Mouse (Mus musculus) adrenal gland, postnatal 14 days (tissue): ENCODE results near the gene Apol8. TPM values are rescaled to one million over a fixed set of nuclear protein-coding genes. Genes with fewer than 3 reads are reported as not detected.
A peak's percentile ranks its signal among the peaks of the same experiment; 100 is the strongest.
"Not testable (repeated sequence)": the region's sequence is repeated elsewhere in the genome, so short reads cannot be mapped to it uniquely, and the experiment has no call there.

ENCODE experiments used
- DNase-seq: peaks from one replicate; pipeline ENCODE4 v3.0.0; 2021; ENCODE audit warnings: mixed read lengths
- total RNA-seq: library from RNA; stranded (reverse); gene quantifications from 2 replicates; pipeline ENCODE4 v1.2.3, GENCODE M21; 2021

Apol8 gene
- total RNA-seq, 1 experiment from 2014 or later, result 1.7 TPM

DNA sequence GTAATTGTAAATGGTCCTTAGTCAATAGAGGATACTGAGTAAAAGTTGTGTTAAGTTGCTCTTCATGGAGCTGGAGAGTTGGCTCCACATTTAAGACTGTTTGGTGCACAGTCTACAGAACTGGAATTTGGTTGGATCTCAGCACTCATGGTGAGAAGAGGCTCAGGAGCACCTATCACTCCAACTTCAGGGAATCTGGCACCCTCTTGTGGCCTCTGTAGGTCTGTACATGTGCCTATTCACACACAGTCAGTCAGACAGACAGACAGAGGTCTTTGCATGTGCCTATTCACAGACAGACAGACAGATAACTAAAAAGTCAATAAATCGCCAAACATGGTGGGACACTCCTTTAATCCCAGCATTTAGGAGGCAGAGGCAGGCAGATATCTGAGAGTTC is 6.3 kb downstream of the Apol8 start:
- peak; percentile 57 for DNase-seq

DNA sequence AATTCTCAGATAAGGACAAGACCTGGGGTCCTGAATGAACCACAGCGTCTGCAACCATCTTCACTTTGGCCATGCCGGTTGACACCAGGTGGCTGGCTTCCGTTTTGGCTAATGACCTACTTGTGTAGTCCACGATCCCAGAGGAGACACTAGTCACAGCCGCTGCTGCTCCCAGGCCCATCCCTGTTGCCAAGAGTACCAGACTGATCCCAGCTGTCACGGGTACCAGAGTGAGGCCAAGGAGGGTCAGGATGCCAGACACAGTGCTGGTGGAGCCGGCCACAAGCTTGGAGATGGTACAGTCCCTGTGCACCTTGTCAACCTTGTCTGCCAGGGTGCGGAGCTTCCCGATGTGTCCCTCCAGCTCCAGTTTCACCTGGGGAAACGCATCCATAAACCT is 7.1 kb downstream of the Apol8 start:
- no peak for DNase-seq

DNA sequence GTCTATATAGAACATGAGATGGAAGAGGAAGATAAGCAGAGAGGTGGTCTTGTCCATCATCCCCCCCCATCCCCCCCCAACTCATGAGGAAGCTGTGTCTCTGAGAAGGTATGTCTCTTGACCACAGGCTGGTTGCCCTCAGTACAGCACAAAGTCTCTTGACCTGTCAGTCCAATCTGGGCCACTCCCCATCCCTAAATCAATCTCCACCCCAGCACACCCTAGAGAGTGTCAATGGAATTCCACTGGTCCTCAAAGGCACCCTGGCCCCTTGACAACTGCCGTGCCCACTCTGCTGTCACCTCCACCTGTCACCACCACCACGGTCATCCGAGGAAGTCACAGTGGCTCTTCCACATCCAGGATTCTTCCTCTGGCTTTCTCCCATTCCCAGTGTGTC is 8.4 kb downstream of the Apol8 start:
- no peak for DNase-seq

DNA sequence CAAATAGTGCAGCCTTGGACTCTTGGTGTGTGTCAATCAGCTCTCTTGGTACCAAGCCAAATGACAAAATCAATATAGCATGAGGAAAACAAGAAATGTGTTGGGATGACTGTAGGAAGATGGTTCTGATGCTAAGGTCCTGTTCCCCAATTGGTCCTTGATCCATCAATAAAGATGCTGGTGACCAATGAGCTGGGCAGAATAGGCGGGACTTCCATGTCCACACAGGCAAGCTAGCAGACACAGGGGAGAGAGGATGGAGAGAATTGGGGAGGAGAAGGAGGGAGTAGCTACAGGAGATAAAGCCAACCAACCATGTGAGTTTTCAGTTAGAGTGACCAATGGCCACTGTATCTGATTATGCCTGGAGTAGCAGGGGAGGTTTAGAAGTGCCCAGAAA is 10.5 kb downstream of the Apol8 start:
- no peak for DNase-seq

DNA sequence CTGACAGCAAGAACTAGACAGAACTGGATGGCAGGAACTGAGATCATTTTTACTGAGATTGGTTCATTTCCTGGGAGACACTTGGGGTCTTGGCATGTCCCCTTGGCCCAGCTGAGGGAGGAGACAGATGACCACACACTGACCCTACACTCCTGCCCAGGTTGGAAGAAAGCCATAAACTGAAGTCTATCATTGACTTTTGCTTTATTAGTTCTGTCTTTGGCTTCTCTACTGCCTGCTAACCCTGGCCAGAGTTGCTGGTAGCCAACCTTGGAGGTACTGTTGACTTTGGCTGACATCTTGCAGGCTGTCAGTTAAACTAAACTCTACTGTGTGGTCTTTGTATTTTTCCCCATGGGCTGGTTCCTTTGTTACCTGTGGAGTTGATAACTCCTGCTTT is 11.7 kb downstream of the Apol8 start:
- DNase-seq, result no peak

DNA sequence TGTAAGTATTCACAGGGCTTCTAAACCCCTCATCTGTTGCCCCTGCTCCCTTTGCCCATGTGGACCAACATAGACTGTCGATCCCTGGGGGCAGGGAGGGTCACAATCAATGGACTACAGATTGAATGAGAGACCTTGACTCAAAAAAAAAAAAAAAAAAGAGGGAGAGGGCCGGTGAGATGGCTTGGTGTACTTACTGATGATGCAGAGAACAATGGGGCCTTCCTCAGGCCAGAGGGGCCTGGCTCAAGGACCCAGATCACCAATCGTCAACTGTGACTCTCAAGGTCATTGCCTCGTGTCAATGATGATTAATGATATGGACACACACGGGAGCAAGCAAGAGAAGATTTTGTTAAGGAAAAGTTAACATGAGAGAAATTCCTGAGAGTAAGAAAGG is 12.2 kb downstream of the Apol8 start:
- DNase-seq, result no peak

DNA sequence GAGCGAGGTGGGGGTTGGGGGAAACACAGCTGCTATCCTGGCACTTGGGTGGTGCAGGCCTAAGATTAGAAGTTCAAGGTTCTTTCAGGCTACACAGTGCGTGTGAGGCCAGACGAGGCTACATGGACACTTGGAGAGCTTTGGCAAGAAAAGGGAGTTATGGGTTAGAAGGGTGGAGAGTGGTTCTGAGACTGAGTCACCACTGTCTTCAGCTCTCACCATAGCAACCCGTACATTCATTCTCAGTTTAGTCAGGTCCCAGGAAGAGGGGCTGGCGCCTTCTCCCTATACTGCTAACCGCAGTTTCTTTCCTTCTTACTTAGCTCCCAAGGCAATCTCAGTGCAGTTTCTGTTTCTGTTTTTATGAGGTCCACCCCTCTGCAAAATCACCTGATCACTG is 15.2 kb downstream of the Apol8 start:
- DNase-seq, result not testable (repeated sequence)

DNA sequence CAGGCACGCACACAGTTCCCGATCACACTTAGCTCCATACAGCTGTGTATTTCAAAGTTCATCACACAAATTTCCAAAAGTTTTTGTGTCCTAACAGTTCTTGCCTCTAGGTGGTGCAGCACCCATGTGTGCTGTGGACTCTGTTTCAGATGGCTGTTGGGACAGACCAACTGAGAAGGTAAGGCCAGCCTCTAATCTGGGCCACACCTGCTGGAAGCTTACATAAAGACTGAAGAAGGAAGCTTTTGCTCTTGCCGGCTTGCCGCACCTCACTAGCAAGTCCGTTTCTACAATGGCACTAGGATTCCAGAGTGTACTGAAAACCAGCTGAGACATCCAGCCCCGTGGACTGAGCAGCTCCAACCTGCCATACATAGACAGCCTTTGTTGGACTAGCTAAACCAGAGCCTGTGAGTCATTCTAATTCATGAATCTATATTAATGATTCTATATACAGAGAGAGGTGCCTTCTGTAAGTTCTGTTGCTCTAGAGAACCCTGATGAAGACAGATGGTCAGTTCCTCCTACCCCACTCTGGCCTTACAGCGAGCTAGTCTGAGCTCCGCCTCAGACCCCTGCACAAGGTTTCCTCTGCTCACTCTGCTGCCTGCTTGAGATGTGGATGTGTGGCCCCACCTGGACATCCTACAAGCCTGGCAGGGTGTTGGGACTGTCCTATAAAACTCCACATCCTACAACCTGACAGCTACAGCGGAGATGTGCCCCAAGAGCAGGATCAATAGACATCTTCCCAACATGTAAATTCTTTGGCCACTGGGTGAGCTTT is 16.1 kb downstream of the Apol8 start:
- no peak for DNase-seq

DNA sequence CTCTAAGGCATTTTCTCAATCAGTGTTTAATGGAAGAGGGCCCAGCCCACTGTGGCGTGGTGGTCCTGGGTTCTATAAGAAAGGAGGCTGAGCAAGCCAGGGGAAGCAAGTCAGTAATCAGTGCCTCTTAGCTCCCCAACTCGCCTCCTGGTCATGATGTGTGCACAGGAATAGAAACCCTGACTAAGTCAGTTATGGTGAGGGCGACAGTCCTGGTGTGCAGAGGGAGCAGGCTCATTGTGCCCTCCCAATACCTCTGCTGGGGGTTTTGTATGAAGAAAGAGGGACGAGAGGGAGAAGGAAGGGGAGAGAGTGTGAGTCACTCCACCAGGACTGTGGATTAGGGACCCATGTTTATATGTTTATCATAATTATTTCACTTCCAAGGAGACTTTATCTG is 22.9 kb downstream of the Apol8 start:
- DNase-seq, result not testable (repeated sequence)

DNA sequence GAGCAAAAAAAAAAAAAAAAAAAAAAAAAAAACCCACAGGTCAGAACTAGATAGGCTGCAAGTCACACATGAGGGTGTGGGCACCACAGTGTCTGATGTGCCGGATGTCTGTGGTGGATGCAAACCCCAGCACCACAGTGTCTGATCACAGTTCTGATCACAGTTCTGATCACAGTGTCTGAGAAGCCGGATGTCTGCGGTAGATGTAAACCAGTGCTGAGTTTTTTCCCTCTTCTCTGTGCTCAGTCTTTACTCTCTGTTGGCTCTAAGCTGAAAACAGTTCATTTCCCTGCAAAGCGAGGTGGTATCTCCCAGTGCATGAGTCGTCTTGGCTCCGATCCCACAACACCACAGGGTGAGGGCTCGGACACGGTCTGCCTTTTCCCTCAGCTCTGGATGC is 23.4 kb downstream of the Apol8 start:
- peak; percentile 57 for DNase-seq

DNA sequence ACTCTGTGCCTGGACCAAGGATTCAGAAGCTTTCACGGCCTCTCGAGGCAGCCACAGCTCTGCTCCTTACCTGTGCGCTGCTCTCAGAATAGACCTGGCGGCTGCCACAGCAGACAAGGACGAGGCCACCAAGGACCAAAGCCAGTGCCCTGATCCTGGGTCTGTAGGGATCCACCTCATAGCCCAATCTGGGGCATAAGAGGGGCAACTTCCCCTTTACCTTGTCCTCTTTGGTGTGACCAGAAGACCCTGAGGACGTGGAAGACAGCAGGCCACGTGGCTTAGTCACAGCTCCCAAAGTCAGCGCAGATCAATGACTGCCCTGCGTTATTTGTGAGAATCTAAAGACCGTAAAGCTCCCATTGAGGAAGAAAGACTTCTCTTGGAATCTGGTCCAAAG is 24.0 kb downstream of the Apol8 start:
- DNase-seq, result not testable (repeated sequence)

DNA sequence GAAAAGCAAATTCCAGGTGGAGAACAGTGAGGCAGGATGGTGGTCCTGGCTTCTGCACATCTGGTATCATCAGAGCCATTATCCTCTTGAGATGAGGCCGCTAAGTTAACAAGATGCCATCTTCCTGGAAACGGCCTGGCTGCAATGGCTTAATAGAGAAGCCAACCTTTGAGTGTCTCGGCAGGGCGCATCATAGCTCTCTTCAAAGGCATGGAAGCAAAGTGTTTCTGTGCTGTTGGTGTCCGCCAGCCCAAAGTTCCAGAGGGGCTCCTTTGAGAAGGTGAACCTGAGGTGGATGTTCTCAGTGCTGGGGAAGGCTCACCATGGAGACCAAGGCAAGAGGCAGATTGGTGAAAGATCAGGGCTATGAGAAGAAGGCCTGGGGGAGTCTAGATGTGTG is 25.2 kb downstream of the Apol8 start:
- no peak for DNase-seq

DNA sequence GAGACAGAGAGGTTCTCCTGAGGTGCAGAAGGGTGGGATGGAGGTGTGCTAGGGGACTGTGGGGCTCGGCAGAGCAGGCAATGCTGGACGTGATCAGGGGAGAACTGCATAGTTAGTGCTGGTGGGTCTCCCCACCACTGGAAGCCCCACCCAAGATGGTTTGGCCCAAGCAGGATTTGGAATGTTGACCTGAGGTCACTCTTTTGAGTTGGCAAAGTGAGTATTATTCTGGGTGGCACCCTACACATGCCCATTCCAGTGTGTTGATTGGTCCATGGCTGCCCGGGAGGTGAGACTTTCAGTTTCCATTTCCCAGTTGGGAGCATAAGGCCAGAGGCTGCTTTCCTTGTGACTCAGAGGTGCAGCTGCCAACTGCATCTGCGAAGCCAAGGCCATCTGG is 28.1 kb downstream of the Apol8 start, which contains the start of gene Apol9b:
Gene Apol9b (plus strand): TSS at position 301 of the 400 bp plus-strand sequence.
- DNase-seq, result not testable (repeated sequence)

DNA sequence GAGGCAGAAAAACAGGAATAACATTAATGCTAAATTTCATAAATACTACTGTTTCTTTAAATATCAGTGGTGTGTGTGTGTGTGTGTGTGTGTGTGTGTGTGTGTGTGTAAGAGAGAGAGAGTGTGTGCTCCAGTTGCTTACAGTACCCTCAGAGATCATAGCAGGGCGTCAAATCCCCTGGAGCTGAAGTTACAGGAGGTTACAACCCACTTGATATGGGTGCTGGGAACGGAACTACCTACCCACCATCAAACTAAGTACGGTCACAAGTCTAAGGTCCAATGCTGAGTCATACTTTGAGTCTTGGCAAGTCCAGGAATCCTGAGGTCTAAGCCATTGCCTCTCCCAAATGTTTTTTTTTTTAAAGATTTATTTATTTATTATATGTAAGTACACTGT is 29.1 kb downstream of the Apol8 start:
- not testable (repeated sequence) for DNase-seq

DNA sequence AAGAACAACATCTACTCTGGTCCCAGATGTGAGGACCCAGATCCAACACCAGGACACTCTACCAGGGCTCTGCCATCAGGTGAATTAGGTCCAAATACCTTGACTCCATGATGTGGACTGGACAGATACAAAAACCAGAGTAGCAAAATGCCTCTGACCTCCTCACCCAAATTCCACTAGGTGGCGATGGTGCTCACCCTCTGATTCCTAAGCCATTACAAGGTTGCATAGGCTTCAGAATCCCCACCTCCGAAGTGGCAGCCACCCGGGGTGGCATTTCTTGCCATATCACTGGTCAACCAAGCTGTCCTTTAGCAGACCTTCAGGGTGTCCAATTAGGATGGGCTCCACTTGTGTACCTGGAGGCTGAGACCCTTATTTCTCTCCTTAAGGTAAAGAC is 29.7 kb downstream of the Apol8 start:
- not testable (repeated sequence) for DNase-seq

DNA sequence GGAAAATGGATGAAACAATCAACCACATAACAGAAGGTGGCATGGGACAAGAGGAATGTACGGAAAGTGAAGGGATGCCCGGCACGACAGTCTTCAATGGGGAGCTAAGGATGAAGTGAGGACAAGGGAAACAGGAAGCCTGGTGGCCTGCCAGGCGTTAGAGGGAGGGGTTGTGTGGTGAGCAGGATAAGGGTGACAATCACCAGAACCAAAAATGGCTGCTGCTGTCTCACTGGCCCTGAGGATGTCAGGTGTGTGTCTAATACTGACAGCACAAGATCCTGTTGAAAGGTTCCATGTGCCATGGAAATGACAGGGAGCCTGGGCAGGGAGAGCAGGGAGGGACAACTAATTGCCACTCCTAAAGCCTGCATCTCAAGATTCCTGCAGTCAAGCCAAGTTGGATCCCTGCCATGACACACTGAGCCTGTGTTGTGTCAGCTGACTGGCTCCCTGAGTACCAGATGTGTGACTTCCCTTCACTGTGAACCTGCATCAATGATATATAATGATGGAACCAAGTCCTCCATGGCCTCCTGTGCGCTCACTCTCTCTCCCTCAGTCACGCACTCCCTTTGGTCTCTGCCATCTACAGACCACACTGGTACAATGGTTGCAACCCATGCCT is 31.3 kb downstream of the Apol8 start:
- DNase-seq, result not testable (repeated sequence)

DNA sequence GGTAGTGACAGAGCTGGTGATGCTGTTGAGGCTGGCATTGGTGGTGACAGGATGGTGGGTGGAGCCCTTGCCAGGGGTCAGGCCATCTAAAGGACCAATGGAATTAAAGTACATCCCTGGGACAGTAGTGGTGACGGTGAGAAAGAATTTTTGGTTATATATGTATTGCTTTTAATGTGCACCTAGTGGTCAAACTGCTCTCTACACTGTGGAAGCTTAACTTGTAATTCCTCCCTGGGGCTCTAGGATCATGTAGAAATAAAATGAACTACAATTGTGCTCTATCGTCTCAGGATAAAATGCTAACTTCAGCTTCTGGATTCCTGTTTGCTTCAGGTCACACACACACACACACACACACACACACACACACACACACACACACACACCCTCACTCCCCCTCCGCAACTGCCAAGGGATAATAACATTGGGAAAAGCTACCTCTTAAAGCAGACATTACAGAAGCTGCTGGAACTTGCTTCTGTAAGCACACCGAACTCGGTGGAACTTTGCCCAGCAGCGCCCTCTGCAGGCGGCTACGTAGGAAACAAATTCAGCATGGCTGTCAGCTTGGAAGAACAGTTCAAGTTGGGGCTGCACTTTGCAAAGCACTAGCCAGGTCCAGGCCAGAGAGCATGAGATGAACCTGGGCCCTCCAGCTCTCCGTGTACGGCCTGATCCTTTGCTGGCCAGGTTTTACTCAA is 32.4 kb downstream of the Apol8 start:
- DNase-seq, result not testable (repeated sequence)

DNA sequence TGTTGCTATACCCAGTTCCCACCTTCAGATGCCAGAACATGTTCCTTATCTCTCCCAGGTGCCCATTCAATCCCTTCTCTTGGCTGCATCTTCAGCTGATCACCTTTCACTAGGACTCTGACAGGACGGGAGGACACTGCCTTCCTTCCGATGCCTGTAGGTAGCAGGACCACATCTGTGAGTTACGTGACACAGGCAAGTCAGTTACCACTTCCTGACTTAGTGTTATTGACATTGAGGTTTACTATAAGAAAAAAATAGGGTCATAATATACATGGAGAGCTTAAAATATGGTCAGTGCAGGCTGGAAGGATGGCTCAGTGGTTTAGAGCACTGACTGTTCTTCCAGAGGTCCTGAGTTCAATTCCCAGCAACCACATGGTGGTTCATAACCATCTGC is 35.3 kb downstream of the Apol8 start:
- not testable (repeated sequence) for DNase-seq

DNA sequence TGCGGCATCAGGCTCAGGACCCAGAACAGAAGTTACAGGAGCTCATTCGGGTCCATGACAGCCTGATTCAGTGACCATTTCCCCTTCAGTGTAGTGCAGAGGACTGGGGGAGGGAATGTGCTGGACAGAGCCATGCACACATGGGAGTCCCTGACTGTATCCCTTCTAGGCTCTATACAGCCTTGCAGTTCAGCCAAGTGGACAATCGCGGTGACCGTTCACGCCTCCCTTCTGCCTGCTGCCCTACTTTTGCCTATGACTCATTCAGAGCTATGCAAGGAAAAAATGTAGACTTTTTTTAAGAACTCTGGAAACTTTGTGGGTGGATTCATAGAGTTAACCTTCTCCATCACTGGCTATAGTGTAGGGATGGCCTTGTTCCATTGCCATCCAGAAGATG is 38.6 kb downstream of the Apol8 start:
- DNase-seq, result not testable (repeated sequence)

DNA sequence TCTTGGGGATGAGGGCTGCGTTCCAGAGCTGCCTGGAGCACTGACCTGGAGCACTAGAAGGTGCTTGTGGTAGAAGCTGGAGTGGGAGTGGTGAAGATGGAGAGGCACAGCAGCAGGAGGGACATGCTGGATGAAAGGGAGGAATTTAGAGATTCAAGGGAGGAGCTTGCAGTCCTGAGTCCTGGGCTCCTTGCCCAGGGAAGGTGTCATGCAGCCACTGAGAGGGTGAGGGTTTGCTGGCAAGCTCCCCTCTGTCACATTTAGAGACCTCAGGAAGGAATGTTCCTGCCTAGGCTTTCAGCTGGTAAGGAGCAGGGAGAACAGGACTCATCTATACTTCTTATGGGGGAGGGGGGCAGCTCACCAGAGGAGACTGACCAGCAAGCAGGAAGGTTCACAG is 47.9 kb downstream of the Apol8 start:
- DNase-seq, result not testable (repeated sequence)

DNA sequence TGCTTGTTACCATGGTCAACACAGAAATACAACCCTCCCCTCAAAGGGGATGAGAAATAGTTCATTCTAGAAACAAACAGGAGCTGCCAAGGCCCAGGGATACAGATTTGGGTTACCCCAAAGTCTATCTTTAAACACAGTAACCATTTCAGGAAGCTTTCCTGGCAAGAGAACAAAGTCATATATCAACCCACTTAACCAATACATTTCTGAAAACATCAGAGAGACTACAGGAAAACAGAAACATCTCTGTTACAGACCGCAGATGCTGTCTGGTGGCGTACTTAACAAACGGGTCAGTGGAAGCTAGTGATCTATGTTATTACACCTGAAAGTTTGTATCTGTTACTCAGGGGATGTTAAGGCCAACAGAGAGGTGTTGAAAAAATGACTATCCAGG is 51.5 kb downstream of the Apol8 start:
- not testable (repeated sequence) for DNase-seq

DNA sequence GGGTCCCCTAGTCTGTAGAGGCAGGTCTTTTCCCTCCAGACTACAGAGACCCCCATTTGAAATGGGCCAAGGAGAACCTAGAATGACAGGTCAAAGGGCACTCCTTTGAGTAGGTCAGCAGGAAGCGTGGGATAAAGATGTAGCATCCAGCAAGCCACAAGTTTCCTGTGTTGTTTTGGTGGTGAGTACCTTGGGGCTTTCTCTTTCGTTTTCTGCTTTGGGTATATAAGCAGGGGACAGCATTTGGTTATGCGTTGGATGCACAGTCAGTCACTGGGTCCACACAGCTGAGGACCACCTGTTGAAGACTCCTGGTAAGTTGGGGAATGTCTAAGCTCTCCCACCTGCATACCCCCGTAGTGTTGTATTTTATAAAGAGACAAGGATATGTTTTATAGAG is 58.1 kb downstream of the Apol8 start, which contains the start of gene Apol7e:
Gene Apol7e (plus strand): TSS at position 202 of the 400 bp plus-strand sequence.
- DNase-seq, result not testable (repeated sequence)
